Mouse (Mus musculus): ENCODE measurements around the gene Gm4027. TPM values are rescaled to one million over a fixed set of nuclear protein-coding genes. Genes with fewer than 3 reads are reported as not detected.

Gm4027 gene
- not detected for polyA plus RNA-seq (2017; shearing (Covaris generic))

DNA sequence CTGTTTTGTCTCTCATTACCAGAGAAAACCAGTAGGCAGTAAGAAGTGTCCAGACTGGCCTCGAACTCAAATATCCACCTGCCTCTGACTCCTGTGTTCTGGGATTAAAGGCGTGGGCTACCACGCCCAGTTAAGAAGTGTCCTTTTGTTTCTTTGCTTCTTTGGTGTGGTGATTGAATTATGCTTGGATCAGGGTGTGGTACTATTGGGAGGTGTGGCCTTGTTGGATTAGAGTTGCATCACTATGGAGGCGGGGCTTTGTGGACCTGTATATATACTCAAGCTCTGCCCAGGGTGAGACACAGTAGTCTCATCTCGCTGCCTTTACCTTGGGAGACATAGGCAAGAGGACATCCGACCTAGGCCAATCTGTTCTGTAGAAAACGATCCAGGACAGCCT is at the start of gene Gm4027:
TSS of gene Gm4027 (plus strand) at position 301 of the 400 bp plus-strand sequence.

DNA sequence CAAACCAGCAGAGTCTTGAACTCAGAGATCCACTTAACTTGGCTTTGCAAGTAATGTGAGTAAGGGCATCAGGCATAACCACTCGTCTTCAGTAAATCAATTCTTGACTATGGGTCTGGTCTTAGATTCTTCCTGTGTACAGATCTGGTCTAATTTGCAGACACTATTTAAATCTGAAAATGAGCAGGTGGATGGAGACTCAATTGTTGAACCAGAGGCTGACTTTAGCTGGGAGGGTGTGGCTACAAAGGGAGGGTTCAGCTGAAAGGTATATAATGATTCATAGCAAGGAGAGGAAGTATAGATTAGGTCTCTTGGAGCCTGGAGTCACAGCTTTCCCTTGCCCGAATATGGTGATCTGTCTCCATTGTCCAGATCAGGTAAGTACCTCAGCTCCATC is 16.3 kb upstream of the Gm4027 start, which contains the start of gene Oog1:
TSS of gene Oog1 (plus strand) at position 301 of the 400 bp plus-strand sequence.

DNA sequence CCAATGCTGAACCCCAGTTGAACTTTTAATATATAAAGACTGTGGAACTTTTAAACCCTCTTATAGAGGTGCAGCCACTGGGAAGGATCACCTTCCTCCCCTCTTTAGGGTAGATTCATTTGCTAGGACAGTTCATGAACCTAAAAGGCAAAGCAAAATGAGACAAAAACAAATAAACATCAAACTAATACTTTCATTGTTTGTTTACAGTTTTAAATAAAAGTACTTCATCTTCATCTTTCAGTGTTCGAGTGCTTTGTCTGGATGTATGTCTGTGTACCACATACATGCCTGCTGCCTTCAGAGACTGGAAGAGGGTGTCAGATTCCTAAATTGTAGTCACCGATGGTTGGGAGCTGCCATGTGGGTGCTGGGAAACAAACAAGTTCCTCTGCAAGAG is 25.9 kb downstream of the Gm4027 start, which contains the start of gene Gm16381:
TSS of gene Gm16381 (minus strand) at position 101 of the 400 bp plus-strand sequence.

Other genes with a start within 250 kb of the Gm4027 start
- gene Sptlc2, start 230.5 kb upstream of the Gm4027 start, polyA plus RNA-seq (2017; shearing (Covaris generic)), result 129 TPM
- 34.5 TPM for gene Slirp, start 175.0 kb upstream of the Gm4027 start, polyA plus RNA-seq (2017; shearing (Covaris generic))
- gene Alkbh1, start 174.9 kb upstream of the Gm4027 start, polyA plus RNA-seq (2017; shearing (Covaris generic)), result 98.7 TPM
- gene Snw1, start 146.6 kb upstream of the Gm4027 start, polyA plus RNA-seq (2017; shearing (Covaris generic)), result 213 TPM
- gene Gm5788, start 124.1 kb upstream of the Gm4027 start, polyA plus RNA-seq (2017; shearing (Covaris generic)), result not detected
- 0.19 TPM for gene Gm8300, start 104.6 kb upstream of the Gm4027 start, polyA plus RNA-seq (2017; shearing (Covaris generic))
- gene Oog1, start 16.2 kb upstream of the Gm4027 start, polyA plus RNA-seq (2017; shearing (Covaris generic)), result not detected
- not detected for gene Gm16381, start 25.8 kb downstream of the Gm4027 start, polyA plus RNA-seq (2017; shearing (Covaris generic))
- gene Gm21319, start 156.9 kb downstream of the Gm4027 start, polyA plus RNA-seq (2017; shearing (Covaris generic)), result not detected
- gene Gm21936, start 176.6 kb downstream of the Gm4027 start, polyA plus RNA-seq (2017; shearing (Covaris generic)), result not detected
- gene BB287469, start 197.7 kb downstream of the Gm4027 start, polyA plus RNA-seq (2017; shearing (Covaris generic)), result not detected
- gene Gm2001, start 223.5 kb downstream of the Gm4027 start, polyA plus RNA-seq (2017; shearing (Covaris generic)), result not detected

Data from naive thymus-derived CD4-positive, alpha-beta T cell, adult 5 months (primary cell).